Mouse (Mus musculus) macrophage (primary cell): ENCODE data around the gene Jph3. TPM values are rescaled to one million over a fixed set of nuclear protein-coding genes. Genes with fewer than 3 reads are reported as not detected.

ENCODE experiments used
- H3K27ac ChIP-seq: fragments of 350-480 bp; formaldehyde crosslinking; 2 replicates; pipeline ENCODE4 v1.9.0; 2021
- H3K36me3 ChIP-seq: fragments of 350-480 bp; formaldehyde crosslinking; 2 replicates; pipeline ENCODE4 v1.9.0; 2021; ENCODE audit errors: inconsistent target
- H3K4me3 ChIP-seq: fragments of 350-480 bp; formaldehyde crosslinking; 2 replicates; pipeline ENCODE4 v1.9.0; 2021; ENCODE audit errors: inconsistent target
- H3K79me2 ChIP-seq: fragments of 350-480 bp; formaldehyde crosslinking; 2 replicates; pipeline ENCODE4 v1.9.0; 2021; ENCODE audit errors: inconsistent target
- WGBS: methylation state at CpG from one replicate; pipeline ENCODE4 v1.1.7; 2026; ENCODE audit warnings: inconsistent platforms; ENCODE audit not compliant: missing documents; 5-methylcytosine and 5-hydroxymethylcytosine counted together
- polyA plus RNA-seq: library from polyadenylated mRNA; stranded (reverse); fragments of 250-400 nt; gene quantifications from 3 replicates; pipeline ENCODE4 v1.2.4, GENCODE M21; 2018; ENCODE audit warnings: inconsistent platforms

Gene Jph3
- polyA plus RNA-seq, 1 experiment from 2014 or later = 0.26 TPM

DNA sequence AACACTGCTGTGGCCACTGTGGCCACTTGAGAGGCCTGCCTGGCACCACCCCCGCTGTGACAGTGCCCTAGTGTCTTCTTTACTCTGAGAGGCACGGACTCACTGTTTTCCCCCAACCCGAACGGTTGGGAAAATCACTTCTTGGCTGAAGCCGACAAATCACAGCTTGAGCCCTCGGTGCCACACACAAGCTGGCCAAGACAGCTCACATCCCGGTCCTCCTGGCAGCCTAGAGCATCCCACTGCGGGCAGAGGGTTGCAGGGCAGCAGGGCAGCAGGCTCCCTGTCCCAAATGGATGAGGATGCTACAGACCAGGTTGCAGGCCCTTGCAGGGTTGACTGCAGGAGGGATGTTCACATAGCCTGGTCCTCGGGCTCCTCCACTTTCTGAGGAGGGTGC, 20.1 kb downstream of the Jph3 start:
- Histone ChIP-seq H3K79me2 (no peaks in the 10 kb centered on the region), H3K36me3 (no peaks in the 10 kb centered on the region), H3K4me3 (no peak overlapping the region), H3K27ac (no peak overlapping the region)
- 82% methylated on average over 9 of the region's 9 CpGs for WGBS

DNA sequence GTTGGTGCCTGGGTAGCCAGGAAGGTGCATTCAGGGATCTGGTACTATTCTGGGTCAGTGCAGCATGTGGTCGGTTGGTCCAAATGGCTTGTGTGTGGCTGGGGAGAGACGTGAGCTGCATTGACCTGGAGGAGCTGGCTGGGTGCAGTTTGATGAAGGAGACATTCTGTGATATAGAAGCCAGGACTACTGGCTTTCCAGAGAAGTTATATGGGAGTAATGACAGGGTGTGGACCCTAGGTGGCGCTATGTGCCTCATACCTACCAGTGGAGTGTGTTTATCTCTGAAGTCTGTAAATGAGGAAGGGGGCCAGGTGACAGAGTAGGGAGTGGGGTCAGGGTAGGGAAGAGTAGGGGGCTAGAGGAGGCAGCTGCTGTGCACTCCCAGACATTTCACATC, 21.1 kb downstream of the Jph3 start:
- no peaks in the 10 kb centered on the region for H3K36me3 ChIP-seq
- no peaks in the 10 kb centered on the region for H3K79me2 ChIP-seq
- WGBS = 29% methylated on average over 3 of the region's 3 CpGs
- H3K27ac ChIP-seq = no peak overlapping the region
- no peak overlapping the region for H3K4me3 ChIP-seq

DNA sequence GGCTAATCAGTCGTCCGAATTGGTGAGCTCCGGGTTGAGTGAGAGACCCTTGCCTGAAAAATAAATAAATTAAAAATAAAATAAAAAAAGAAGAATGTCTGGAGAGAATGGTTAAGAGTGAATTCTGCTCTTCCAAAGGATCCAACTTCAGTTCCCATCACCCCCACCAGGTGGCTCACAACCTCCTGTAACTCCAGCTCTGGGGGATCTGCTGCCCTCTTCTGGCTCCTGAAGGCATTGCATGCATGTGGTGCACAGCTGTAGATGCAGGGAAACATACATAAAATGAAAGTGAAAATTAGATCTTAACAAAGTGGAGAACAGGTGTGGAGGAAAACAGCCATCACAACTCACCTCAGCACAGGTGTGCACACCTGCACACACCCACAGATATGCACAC, 22.0 kb downstream of the Jph3 start:
- Histone ChIP-seq H3K27ac (no peak overlapping the region), H3K36me3 (no peaks in the 10 kb centered on the region), H3K4me3 (no peak overlapping the region), H3K79me2 (no peaks in the 10 kb centered on the region)
- 22% methylated on average over 3 of the region's 3 CpGs for WGBS

DNA sequence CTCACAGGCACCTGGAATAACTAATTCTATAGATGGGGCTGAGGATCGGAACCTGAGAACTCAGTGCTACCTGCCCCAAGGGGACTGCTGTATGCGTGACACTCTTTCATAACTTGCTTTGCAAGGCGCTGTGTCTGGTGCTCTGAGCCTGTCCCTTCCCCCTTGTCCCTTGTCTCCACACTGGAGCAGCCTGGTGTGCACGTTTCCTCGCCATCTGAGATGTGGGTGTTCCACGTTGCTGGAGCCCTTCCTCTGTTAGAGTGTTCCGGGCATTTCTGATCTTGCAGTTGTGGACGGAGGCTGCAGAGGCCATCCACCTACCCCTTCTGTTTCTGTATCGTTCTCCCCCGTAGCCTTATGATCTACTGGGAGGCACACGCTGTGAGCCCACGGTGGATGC, 29.0 kb downstream of the Jph3 start:
- no peak overlapping the region for H3K27ac ChIP-seq
- 74% methylated on average over 12 of the region's 12 CpGs for WGBS
- no peak overlapping the region for H3K4me3 ChIP-seq
- H3K36me3 ChIP-seq = no peaks in the 10 kb centered on the region
- no peaks in the 10 kb centered on the region for H3K79me2 ChIP-seq

DNA sequence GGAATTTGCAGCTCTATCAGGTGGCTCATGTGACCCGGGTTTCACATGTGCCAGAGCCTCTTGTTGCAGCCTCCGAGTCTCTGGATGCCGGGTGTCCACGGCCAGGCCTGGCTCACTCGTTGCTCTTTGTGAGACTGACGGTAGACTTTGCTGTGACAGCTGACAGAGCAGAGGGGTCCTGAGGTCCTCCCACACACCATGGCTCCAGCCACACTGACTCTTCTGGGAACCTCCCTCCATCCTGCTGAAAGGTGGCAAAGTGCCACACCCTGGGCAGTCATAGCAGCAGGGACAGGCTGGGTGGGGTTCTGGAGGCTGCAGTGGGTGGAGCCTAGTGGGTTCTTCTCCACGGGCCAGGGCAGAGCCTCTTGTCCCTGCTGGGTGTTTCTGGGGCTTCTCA, 31.1 kb downstream of the Jph3 start:
- Histone ChIP-seq H3K4me3 (no peak overlapping the region), H3K79me2 (no peaks in the 10 kb centered on the region), H3K36me3 (no peaks in the 10 kb centered on the region), H3K27ac (no peak overlapping the region)
- WGBS = 77% methylated on average over 7 of the region's 7 CpGs

DNA sequence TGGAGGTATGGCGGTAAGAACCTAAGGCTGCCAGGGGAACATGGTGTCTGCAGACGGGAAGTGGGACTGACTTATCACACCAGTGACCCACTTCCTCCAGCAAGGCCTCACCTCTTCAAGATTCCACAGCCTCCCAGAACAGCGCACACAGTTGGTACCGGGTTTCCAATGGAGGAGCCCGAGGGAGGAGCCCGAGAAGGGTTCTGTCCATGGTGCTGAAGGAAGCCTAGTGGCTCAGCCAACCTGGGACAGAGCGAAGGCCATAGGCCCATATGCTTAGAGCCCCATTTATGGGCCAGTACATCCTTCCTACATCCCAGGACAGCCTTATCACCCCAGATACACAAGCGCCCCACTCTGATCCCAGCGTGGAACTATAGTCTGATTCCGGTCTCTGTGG, 32.1 kb downstream of the Jph3 start:
- WGBS = 32% methylated on average over 8 of the region's 10 CpGs
- no peak overlapping the region for H3K4me3 ChIP-seq
- no peaks in the 10 kb centered on the region for H3K36me3 ChIP-seq
- H3K79me2 ChIP-seq = no peaks in the 10 kb centered on the region
- no peak overlapping the region for H3K27ac ChIP-seq

DNA sequence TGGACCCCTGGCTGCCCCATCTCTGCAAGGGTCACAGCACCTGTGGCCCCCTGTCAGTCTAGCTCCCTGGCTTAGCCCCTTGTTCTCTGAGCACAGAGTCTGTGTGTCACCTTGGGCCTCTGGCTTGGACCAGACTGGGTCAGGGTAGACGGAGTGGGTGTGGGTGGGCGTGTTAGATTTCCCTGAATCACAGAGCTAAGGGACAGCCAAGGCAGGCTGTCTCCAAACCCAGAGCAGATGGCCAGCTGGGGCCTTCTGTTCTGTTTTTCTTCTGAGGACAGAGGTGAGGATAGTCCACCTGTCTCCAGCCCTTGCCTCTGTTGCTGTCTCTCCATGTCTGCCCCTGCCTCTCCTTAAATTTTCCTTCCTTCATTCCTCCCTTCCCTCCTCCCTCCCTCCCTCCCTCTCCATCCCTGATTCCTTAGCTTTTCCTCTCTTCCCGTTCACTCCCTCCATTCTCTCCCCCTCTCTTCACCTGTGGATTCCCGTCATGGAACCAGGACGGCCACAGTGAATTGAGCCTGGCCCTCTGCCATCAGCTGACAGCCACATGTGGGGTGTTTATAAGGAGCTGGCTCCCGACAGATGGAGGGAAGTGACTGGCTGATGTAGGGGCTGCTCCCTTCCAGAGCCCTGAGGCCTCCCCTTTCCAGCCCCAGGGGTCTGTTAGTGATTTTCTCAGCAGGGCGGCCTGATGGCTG, 33.7 kb downstream of the Jph3 start:
- Histone ChIP-seq H3K27ac (no peak overlapping the region), H3K79me2 (no peaks in the 10 kb centered on the region), H3K4me3 (no peak overlapping the region), H3K36me3 (no peaks in the 10 kb centered on the region)
- WGBS = 73% methylated on average over 7 of the region's 7 CpGs

DNA sequence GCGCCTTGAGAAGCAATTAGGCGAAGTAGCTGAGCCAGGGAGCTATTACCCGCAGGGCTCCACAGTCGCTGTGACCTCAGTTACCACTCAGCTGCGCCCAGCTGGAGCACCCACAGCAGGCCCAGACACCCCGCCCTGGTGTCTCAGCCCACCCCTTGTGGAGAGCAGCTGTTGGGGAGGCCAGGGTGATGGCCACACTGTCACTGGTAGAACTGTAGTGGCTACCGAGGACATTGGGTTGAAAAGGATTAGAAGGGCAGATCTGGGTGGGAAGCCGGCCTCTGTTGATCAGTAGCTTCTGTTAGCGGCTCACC, 34.2 kb downstream of the Jph3 start:
- 76% methylated on average over 9 of the region's 9 CpGs for WGBS
- no peaks in the 10 kb centered on the region for H3K79me2 ChIP-seq

DNA sequence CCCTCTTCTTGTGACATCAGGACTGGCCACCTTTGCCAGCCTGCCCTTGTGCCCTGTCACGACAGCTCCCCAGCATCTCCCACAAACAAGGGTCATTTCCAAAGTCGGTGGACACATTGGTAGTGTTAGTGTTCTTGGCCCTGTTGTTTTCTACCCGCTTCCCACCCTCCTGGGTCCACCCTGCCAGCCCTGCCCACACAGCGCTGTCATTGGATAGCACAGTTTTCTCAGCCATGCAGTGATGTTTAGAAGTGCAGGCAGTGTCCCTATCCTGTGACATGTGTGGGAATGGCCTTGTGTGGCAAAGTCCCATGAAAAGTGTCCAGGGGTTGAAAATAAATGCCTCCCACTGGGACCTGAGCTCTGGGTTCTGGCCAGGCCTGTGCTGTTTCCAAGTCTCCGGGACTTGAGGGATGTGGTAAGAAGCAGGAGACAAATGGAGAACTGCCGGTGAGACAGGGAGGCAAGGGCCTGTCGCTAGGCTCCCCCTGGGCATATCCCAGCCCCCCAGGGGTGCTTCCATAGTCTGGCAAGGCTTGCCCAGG, 36.2 kb downstream of the Jph3 start:
- 78% methylated on average over 7 of the region's 7 CpGs for WGBS
- H3K36me3 ChIP-seq = no peaks in the 10 kb centered on the region
- no peak overlapping the region for H3K27ac ChIP-seq
- H3K79me2 ChIP-seq = no peaks in the 10 kb centered on the region
- H3K4me3 ChIP-seq = no peak overlapping the region

More for the DNA sequence above, 34.2 kb downstream of the Jph3 start:
- H3K4me3 ChIP-seq = no peak overlapping the region
- H3K36me3 ChIP-seq = no peaks in the 10 kb centered on the region
- no peak overlapping the region for H3K27ac ChIP-seq

DNA sequence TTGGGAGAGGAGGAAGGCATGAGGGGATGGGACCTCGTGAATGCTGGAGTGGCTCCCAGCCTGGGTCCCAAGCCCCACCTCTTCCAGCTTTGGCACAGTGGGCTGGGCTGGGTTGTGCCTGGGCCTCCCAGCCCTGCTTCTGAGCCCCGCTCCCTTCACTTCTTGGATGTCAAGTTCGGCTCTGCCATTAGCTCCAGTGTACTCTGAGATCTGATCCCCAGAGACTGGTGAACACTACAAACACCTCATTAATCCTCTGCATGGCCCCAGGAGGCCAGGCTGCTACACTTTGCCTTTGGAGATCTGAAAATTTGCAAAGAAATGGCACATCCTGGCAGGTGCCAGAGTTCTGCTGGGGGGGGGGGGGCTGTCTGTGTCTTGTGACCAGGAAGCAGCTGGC, 39.7 kb downstream of the Jph3 start:
- Histone ChIP-seq H3K27ac (no peak overlapping the region), H3K36me3 (no peaks in the 10 kb centered on the region), H3K4me3 (no peak overlapping the region), H3K79me2 (no peaks in the 10 kb centered on the region)
- WGBS = 80% methylated on average over 3 of the region's 3 CpGs

DNA sequence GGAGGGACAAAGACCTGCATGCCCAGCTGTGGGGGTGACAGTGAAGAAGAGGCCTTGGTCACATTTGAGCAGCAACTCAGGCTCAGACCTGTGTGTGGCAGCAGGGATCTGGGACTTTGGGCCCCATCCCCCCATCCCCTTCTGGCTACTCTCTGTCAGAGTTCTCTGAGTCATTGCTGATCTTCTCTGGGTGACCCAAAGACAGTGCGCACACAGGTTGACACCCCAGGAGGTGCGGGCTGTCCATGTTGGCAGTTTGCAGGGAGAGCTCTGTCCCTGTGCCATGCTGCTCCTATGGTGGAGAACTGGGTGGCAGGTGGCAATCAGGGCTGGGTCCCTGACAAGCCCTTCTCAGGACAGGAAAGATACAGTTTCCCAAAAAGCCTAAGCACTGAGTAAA, 40.2 kb downstream of the Jph3 start:
- no peak overlapping the region for H3K4me3 ChIP-seq
- H3K36me3 ChIP-seq = no peaks in the 10 kb centered on the region
- H3K79me2 ChIP-seq = no peaks in the 10 kb centered on the region
- H3K27ac ChIP-seq = no peak overlapping the region
- 91% methylated on average over 2 of the region's 2 CpGs for WGBS

DNA sequence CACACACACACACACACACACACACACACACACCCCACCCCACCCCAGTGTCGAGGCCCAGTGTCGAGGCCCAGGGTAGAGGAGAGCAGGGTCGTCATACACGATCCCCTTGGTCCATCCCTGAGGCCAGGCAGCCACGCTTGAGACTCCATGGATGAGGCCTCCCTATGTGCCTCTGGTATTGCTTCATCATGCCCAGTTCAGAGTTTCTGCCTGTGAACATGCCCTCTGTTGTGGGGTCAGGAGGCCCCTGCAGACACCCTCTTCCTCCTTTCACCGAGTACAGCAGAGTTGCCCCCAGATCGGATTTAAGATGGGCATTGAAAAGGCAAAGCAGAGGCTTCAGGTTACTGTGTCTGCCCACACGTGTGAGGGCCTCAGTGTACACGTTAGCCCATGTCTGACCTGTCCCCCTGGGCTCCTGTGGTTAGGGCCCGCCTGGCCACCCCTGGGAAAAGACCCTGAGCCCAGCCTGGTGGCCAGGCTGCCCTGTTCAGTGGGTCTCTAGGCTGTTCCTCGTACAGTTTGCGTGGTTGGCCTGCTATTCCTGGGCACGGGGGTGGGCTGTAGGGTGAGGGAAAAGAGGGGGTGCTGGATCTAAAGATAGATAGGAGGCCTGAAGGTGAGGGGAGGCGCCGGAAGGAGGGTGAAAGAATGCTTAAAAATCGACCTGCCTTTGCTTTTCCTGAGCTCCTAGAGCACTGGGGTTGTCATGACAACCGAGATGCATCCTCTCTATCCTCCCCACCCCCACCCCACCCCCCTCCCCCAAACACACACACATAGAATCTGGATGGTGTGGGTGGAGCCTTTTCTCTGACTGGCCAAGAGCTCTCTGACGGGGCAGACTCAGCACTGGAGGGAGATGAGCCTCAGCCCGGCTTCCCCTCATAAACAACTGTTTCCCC, 41.7 kb downstream of the Jph3 start:
- H3K36me3 ChIP-seq = no peaks in the 10 kb centered on the region
- H3K79me2 ChIP-seq = no peaks in the 10 kb centered on the region
- 43% methylated on average over 18 of the region's 19 CpGs for WGBS
- H3K27ac ChIP-seq = no peak overlapping the region
- H3K4me3 ChIP-seq = no peak overlapping the region

DNA sequence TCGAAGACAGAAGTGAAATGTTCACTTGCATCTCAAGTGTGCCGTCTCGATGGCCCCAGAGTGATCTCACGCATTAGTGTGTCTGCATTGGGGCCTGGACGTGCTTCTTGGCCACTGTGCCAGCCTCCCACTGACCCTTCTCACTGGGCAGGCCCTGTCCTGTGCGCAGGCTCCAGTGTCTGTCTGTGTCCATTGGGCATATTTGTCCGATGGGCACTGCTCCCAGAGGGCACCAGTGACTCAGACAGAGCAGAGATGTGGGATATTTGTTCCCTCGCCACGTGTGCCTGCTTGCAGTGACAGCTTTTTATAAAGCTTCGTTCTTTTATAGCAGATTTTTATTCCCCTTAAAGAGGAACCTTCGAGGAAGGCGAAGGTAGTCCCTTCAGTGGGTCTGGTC, 44.5 kb downstream of the Jph3 start:
- WGBS = 87% methylated on average over 12 of the region's 12 CpGs
- Histone ChIP-seq H3K4me3 (no peak overlapping the region), H3K36me3 (no peaks in the 10 kb centered on the region), H3K79me2 (no peaks in the 10 kb centered on the region), H3K27ac (no peak overlapping the region)

DNA sequence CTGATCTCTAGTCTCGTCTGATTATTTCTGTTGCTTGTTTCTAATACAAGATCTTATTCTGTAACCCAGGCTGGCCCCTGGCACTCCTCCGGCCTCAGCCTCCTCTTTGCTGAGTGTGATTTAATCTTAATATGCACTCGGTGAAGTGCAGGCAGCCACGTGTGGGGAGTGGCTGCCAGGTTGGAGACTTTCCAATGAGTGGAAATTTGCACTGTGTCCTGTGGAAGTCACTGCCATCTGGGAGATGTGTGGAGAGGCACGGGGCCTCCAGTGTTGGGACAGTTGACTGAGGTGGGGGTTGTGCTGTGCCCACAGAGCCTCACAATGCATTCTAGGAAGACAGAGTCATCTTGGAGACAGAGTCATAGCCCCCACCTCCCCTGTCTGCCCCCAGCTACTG, 53.1 kb downstream of the Jph3 start:
- no peaks in the 10 kb centered on the region for H3K79me2 ChIP-seq
- WGBS = 72% methylated on average over 5 of the region's 5 CpGs
- H3K36me3 ChIP-seq = no peaks in the 10 kb centered on the region
- no peak overlapping the region for H3K4me3 ChIP-seq
- H3K27ac ChIP-seq = no peak overlapping the region

DNA sequence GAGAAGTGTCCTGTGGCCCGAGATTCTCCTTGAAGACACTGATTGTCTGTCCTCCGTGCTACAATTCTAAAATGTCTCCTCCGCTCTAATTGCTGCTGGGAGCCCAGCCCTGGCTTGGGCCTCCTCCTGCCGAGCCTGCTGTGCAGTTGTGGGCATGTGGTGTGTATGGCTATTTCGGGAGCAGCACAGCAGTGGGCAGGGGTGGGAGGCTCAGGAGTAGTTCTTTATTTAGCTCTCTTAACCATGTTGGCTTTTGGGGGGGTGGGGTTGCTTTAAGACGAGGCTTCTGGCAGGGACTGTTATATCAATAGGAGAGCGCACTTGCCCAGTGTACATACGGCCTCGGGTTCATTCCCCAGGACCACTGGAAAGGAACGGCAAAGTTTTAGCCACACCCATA, 57.1 kb downstream of the Jph3 start:
- Histone ChIP-seq H3K27ac (no peak overlapping the region), H3K36me3 (no peaks in the 10 kb centered on the region), H3K79me2 (peaks cover 7% of the 10 kb centered on the region; the same call in 1 of the 2 replicates), H3K4me3 (no peak overlapping the region)
- 43% methylated on average over 10 of the region's 10 CpGs for WGBS
